Mouse (Mus musculus) kidney, embryonic 14.5 days (tissue): ENCODE data around the gene Gatad2a. TPM values are rescaled to one million over a fixed set of nuclear protein-coding genes. Genes with fewer than 3 reads are reported as not detected.

Experiments used
- polyA plus RNA-seq: library from polyadenylated mRNA; unstranded; fragments of >200 nt; fragmentation: Nextera tagmentation; extraction: Ambion mirVana; gene quantifications from 2 replicates; pipeline ENCODE4 v1.2.1, GENCODE M21; 2014

Gatad2a gene
- polyA plus RNA-seq, 1 experiment from 2014 or later: 59.0 TPM

Other genes with a start within 250 kb of the Gatad2a start
- gene Zfp963, start 246.4 kb downstream of the Gatad2a start, polyA plus RNA-seq: 5.6 and 6.8 TPM in 2 replicates
- not detected in 2 replicates for gene Gm20422, start 221.5 kb downstream of the Gatad2a start, polyA plus RNA-seq
- gene Atp13a1, start 205.2 kb downstream of the Gatad2a start, polyA plus RNA-seq: 38.5 and 53.4 TPM in 2 replicates
- 26.2 and 35.8 TPM in 2 replicates for gene Zfp866, start 205.2 kb downstream of the Gatad2a start, polyA plus RNA-seq
- 8.1 and 8.2 TPM in 2 replicates for gene Gmip, start 187.7 kb downstream of the Gatad2a start, polyA plus RNA-seq
- 1.6 and 1.7 TPM in 2 replicates for gene Lpar2, start 174.0 kb downstream of the Gatad2a start, polyA plus RNA-seq
- 9.6 and 9.7 TPM in 2 replicates for gene Pbx4, start 163.9 kb downstream of the Gatad2a start, polyA plus RNA-seq
- 0.58 and 0.77 TPM in 2 replicates for gene Cilp2, start 108.7 kb downstream of the Gatad2a start, polyA plus RNA-seq
- 2.7 and 5.1 TPM in 2 replicates for gene Tssk6, start 94.2 kb downstream of the Gatad2a start, polyA plus RNA-seq
- 192 and 272 TPM in 2 replicates for gene Ndufa13, start 93.8 kb downstream of the Gatad2a start, polyA plus RNA-seq
- gene Yjefn3, start 93.7 kb downstream of the Gatad2a start, polyA plus RNA-seq: 1.7 and 3.3 TPM in 2 replicates
- 36.2 and 58.4 TPM in 2 replicates for gene Mau2, start 46.4 kb upstream of the Gatad2a start, polyA plus RNA-seq
- gene Sugp1, start 46.4 kb upstream of the Gatad2a start, polyA plus RNA-seq: 33.7 and 38.1 TPM in 2 replicates
- gene Tm6sf2, start 76.5 kb upstream of the Gatad2a start, polyA plus RNA-seq: 0.55 and 0.89 TPM in 2 replicates
- not detected in 2 replicates for gene Hapln4, start 87.1 kb upstream of the Gatad2a start, polyA plus RNA-seq
- gene Ncan, start 124.5 kb upstream of the Gatad2a start, polyA plus RNA-seq: 0.07 and 0.19 TPM in 2 replicates
- 25.5 and 40.7 TPM in 2 replicates for gene Nr2c2ap, start 134.9 kb upstream of the Gatad2a start, polyA plus RNA-seq
- gene Rfxank, start 142.8 kb upstream of the Gatad2a start, polyA plus RNA-seq: 18.6 and 19.6 TPM in 2 replicates
- gene Borcs8, start 143.1 kb upstream of the Gatad2a start, polyA plus RNA-seq: 49.6 and 64.5 TPM in 2 replicates
- gene Mef2b, start 143.3 kb upstream of the Gatad2a start, polyA plus RNA-seq: 0.30 and 0.97 TPM in 2 replicates
- 43.6 and 47.5 TPM in 2 replicates for gene Tmem161a, start 176.0 kb upstream of the Gatad2a start, polyA plus RNA-seq
- gene Slc25a42, start 215.9 kb upstream of the Gatad2a start, polyA plus RNA-seq: 2.1 and 3.0 TPM in 2 replicates
- 23.7 and 33.0 TPM in 2 replicates for gene Sugp2, start 237.8 kb upstream of the Gatad2a start, polyA plus RNA-seq
- gene Armc6, start 238.1 kb upstream of the Gatad2a start, polyA plus RNA-seq: 23.2 and 24.8 TPM in 2 replicates